Mouse (Mus musculus) megakaryocyte-erythroid progenitor cell, adult 5-6 weeks (primary cell): ENCODE measurements around the gene Clic5. TPM values are rescaled to one million over a fixed set of nuclear protein-coding genes. Genes with fewer than 3 reads are reported as not detected.

Experiments used
- ATAC-seq: replicated peaks from 2 replicates; pipeline ENCODE4 v1.8.0; 2016; ENCODE audit warnings: mild to moderate bottlenecking, inconsistent platforms; ENCODE audit not compliant: severe bottlenecking, poor library complexity, low FRiP score, low TSS enrichment
- total RNA-seq, 2 experiments: library from RNA; stranded (forward) in 1 of 2; stranded (reverse) in 1 of 2; fragments of 200-1000, 215-1000 nt in 1 of 2; fragments of >200 nt in 1 of 2; fragmentation: Nextera tagmentation in 1 of 2; gene quantifications; 2 replicates each; pipeline ENCODE4 v1.2.3; 2014 to 2017

The Clic5 gene
- total RNA-seq, 2 experiments from 2014 or later = 0.72 to 0.94 TPM

DNA sequence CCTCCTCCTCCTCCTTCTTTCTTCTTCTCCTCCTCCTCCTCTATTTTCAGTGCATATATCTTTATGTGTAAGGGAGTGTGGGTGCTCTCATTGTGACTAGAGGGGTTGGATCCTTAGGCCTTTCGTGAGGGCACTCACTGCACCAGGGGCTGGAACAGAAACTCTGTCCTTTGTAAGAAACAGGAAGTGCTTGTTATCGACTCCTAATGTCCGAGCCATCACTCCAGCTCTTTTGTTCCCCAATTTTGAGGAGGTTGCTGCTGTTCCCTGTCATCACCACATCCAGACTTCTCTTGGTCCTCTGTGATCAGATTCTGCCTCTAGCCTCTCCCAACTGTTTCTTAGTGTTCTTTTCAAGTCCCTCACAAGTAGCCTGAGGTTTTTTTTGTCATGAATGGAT is 64.3 kb downstream of the Clic5 start:
- ATAC-seq = no peak

DNA sequence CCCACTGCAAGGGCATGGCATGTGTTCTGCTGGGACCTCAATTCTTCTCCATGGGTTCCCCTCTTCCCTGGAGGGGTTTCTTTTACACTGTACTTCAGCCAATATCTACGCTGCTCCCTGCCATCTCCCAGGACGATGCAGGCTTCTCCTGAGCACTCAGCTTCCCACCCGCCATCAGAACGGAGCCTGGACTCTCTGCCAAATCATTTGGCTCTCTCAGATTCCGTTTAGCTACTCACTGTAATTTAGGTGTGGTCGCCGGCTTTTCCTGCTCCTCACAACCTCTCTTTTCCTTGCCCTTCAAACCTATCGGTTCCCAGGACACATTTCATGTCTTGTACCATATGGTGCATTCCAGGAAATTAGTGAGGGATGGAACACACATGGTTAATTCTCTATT is 66.3 kb downstream of the Clic5 start:
- ATAC-seq = no peak

DNA sequence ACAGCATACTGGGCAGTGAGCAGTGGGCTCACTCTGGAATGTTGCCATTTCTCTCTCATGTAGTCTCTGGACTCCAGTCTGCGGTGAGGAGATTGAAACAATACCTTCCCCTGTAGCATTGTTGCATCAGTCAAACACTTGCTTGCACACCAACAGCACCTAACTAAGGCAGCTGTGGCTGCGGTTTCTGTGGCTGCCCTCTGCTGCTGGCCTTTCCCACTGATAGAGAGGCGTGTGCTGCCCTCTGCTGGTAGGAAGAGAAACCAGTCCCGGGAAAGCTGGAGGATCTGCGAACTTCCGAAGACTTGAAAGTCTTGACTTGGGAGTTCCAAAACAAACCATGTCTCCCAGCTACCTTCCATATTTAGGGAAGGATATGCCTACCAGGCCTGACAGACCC is 68.2 kb downstream of the Clic5 start:
- peak; percentile 94 for ATAC-seq

DNA sequence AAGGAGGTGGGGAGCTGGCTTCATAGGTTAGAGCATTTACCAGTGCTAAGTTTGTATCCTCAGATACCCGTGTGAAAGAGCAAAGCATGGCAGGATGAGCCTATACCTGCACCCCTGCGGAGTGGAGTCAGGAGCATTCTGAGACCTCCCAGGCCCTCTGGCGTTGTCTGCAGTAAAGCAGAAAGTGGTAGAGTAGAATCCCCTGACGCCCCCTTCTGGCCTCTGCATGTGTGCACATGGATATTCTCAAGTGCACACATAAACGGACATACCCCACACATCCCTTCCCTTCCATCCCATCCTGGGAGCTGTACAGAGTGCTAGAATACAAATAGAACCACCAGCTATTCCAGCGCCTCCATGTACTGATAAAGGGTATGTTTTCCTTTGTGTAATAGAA is 70.9 kb downstream of the Clic5 start:
- ATAC-seq = no peak

DNA sequence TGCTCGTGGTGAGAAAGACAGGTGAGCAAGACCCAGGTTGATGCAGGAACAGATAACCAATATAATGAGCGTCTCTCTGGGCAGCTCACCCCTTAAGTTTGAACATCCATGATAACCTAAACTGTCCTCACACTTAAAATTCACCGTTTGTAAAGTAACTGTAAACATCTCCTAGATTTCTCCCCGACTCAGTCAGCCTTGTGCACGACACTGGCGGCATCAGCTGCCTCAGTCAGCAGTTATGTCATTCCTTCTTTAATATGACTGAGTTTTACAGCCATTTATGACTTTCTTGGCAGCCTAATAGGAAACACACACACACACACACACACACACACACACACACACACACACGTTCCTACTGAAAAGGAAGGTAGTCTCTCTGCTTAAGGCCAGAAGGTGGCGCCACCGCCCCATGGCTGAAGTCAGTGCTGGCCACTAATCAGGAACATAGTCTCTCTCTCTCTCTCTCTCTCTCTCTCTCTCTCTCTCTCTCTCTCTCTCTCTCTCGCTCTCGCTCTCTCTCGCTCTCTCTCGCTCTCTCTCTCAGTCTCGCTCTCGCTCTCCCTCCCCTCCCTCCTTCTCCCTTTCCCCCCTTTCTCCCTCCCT is 73.3 kb downstream of the Clic5 start:
- peak; percentile 77 for ATAC-seq

DNA sequence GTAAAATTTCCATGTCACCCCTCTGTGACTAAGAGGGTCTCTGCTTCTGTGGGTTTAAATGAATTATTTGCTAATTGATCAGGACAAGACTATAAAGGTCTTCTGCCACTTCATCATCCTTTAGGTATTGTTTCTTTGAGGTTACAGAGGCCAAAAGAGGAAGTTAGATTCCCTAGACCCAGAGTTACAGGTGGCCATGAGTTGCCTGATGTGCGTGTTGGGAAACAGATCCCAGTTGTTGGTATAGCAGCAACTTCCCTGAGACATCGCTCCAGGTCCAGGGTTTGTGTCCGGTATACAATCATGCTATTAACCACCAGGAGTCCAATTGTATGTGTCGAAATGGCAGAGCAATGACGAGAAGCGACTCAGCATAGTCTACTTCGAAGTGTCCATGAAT is 81.7 kb downstream of the Clic5 start:
- no peak for ATAC-seq

DNA sequence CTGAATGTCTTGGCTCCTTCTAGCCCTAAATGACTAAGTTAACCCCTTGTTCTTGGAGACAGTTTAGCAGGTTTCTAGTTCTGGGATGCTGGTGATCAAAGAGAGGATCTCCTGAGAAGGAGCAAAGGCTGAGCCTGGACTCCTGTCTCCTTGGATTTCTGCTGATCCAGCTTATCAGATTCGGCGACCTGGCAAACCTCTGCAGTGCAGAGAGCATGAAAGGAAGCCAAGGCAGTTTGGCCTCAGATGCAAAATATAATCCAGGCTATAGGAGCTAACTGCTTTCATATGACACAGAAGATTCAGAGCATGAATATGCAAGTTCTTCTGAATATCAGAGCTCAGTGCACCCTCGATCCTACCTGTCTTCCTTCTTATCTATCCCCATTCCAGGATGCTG is 83.0 kb downstream of the Clic5 start:
- ATAC-seq = no peak

DNA sequence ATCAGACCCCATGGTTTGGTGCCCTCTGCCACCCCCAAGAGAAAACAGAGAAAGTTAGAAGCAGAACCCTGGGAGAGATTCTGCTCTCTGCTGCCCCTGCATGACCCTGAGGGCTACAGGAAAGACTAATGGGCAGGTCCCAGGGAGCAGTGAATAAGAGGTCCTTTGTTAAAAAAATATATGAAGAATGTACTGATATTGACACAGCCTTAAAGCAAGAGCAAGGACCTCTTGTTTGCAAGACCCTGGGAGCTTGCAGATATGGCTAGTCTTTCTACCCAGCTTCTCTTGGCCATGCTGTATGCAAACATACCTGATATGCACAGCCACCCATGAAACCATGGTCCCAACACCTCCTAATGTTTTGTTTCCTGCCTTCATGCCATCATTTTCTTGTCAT is 86.4 kb downstream of the Clic5 start:
- ATAC-seq = no peak

DNA sequence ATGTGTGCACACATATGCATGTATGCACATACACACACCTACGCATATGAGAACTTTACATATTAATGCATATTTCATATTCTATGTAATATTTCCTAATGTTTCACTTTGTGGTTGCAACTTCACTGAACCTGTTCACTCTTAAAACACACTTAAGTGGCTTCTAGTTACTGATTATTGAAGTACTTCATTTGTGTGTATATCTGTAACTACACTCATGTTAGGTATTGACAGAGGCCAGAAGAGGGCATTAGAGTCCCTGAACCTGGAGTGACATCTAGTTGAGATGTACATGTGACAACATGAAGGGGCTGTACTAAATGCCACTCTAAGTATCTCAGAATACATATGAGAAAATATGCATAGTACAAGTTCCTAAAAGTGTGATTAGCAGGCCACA is 99.9 kb downstream of the Clic5 start:
- no peak for ATAC-seq

DNA sequence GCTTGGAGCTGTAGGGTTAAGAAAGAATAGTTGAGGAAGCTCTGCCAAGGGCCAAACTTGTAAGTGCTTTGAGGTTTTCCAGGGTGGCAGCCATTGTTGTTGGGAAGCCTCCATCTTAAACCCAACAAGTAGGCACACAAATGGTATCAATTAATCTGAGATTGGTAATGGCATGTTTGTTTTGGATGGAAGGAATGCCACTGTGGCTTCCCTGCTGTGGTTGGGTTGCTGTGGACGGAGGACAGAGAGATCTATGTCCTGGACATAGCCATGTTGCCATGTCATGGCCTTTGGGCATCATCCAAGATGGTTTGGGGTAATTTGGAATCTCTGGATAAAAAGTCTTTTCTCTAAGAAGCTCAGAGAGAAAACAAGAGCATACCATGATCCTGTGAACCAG is 108.8 kb downstream of the Clic5 start:
- ATAC-seq = no peak

DNA sequence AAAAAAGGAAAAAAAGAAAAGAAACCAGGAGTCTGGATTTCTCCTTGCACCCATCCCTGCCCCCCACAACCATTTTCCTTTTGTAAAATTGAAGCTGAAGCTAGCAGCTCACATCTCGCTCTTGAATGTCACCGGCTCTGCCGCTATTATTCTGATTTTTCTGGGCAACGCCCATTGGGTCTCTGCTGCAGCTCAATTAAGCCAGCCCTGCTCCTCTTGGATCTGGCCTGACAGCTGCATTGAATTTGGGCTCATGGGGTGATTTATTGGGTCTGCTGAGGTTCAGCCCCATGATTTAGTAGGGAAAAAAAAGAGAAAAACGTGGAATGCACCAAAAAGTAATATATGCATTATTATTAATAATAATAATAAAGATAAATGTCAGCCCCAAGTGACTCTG is 111.9 kb downstream of the Clic5 start:
- no peak for ATAC-seq

DNA sequence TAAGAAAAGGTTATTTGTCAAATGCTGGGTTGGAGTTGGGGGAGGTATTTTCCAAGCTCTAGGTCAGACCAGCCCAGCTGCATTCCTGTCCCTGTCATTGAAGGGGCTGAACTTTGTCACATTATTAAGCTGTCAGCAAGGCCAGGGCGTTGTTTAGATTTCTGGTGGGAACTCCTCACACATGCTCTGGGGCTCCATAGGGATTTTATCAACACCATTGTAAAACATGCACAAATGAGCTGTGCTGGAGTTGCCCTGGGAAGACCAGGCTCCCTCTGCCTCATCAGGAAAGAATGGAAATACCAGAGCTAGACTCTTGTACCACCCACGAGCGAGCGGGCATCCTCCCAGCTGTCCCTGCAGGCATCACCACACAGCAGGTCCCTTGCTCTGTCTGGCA is 112.3 kb downstream of the Clic5 start:
- no peak for ATAC-seq

DNA sequence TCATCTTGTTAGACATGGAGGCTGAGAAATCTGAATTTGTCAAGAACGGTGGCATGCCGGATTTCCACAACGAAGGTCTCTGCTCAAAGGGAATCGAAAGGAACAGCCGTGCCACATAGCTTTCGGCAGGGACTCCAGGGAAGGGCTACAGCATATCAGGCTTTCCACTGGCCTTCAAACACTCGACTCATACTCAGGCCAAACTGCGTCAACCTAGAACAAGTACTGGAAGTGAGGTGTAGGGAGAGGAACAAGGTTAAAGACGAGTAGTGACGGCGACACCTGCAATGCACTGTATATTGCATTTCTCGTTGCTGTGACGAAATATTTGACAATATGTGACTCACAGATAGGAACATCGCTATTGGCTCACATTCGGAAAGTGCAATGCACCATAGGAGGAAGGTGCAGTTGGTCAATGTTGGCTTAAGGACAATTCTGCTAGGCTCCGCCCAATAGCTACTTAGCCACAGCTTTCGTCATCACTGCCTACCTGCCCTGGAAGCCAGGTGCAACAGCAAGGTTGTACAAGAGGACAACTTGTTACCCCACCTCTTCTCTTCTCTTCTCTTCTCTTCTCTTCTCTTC is 112.9 kb downstream of the Clic5 start:
- no peak for ATAC-seq

DNA sequence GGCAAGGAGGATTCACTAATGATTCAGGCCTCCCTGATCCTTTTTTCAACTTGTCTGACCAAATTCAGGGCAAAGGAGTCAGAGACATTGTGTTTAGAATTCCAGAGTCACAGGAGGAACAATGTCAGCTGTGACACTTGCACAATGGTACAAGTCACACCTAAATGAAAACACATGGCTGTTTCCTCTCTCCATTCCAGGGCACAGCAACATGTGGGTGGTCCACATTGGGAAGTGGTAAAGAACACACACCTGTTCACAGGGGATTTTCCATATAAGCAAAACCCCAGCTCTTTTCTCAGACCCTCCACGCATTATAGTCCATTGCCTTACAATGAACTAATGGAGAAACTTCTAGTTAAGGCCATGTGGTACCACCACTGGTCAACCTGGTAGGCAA is 115.7 kb downstream of the Clic5 start:
- no peak for ATAC-seq

DNA sequence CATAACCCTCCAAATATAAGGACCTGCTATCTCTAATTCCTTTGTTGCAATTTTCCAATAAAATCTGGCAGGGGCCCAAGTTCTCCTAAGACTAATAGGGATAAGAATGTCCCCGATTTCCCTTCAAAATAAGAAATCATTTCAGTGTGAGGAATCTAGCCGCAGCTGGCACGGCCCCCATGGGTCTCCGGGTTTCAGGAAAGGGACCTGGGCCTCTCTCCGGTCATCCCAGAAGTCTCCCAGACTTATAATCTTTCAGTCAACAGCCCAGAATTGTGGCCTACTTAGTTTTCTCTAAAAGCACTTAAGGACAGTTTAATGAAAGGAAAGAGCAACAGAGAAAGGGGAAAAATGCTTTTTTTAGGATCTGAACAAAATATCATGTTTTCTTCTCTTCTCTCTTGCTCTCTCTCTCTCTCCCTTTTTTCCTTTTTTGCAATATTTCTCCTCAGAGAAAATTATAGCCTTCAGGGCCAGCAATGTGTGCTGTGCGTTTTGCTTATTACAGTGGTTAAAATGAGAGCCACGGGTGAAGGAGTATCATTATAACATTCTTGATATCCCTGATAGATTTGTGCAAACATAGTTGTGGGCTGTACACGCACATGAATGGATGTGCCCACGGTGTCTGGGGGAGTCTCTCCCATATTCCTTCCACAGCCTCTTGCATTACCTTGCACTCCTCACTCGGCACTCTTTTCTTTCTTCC is 121.7 kb downstream of the Clic5 start:
- no peak for ATAC-seq

DNA sequence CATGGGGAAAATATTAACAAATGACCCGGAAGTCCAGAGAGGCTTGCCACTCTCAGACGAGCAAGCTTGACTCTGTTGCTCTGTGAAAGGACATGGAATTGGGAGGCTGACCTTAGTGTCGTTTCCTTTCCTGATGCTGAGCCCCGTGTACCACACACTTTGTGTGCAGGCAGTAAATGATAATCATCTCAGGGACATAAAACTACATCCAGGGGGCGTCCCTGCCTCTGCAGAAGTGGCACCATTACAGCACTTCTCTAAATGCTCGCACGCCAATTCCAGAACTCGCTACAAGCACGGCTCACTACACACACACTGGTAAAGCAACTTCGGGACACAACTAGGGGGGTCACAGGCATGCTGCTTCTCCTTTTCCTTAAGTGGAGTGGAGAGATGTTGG is 136.9 kb downstream of the Clic5 start:
- ATAC-seq = no peak

DNA sequence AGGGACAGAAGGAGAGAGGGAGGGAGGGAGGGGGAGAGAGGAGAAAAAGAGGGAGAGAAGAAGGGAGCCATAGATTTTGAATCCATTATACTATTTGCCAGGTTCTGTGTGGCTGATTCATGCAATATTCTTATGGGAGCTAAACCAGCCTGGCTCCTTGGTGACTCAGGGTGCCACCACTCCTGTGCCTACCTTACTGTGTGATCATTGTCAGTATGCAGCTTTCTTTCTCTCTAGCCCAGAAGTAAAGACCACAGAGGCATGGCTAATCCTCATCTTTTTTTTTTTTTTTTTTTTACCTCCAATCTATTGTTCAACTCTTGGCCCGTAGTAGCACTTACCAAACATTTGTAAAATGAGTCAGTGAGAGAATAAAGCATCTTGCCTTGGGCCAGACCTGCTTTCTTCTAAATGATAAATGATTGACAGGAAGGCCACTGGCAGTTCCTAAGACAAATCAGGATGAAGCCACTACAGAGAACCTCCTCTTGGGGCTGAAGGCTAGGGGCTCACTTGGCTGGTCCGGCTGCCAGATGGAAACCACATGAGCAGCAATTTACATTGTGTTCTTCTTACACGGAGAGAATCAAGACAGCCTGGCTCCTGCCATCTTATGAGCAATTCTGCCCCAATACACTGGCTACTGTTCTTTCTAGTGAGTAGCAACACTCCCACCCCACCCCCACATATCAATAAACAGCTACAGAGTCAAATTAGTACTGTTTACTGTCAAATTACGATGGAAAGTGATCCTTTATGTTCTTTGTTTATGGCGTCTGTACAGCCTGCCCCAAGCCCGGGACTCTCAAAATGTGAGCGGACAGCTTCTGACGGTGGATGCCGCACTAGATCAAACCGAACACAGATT is 139.1 kb downstream of the Clic5 start:
- ATAC-seq = no peak

DNA sequence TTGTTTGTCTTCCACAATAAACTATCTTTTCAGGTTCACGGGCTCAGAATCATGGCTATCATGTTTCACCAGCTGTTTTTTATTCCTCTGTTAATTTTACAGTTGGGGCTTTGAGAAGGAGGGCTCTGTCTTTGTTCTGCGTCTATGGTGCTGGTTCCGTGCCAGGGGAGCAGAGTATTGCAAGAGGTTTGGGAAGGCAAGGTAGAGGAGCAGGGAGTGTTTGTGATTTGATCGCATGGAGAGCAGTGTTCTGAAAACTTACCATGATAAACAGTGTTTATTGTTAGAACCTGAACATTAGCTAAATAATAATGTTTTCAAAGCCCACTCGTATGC is 139.7 kb downstream of the Clic5 start:
- ATAC-seq = no peak
